Mouse (Mus musculus): ENCODE data around the gene Vstm2l. TPM values are rescaled to one million over a fixed set of nuclear protein-coding genes. Genes with fewer than 3 reads are reported as not detected.

The Vstm2l gene
- not detected in 2 replicates for polyA plus RNA-seq (2012; rRNA removed)

GRCm38 (mm10) chr2:157914105-157914764 is at the start of gene Vstm2l:
TSS of gene Vstm2l (plus strand) at chr2:157914653.
- no peaks in the 10 kb centered on the region for H3K4me1 ChIP-seq (ENCODE audit: control insufficient read depth, insufficient read depth, low read length)
- DNase-seq = no peak
- WGBS = 6% methylated on average over 61 of the region's 62 CpGs
- no peak within 1 kb of the TSS for H3K4me3 ChIP-seq (replicated peaks; ENCODE audit: extremely low read depth, low read depth, low read length)
- TF ChIP-seq CTCF (IDR thresholded peaks at IDR 0.05; ENCODE audit: insufficient read depth, low read length) (no peak), POLR2A (IDR thresholded peaks at IDR 0.05; ENCODE audit: borderline replicate concordance, extremely low read depth, low read depth, low read length) (no peak)

GRCm38 (mm10) chr2:157867126-157867525 is 47.3 kb upstream of the Vstm2l start:
- TF ChIP-seq CTCF (IDR thresholded peaks at IDR 0.05; ENCODE audit: insufficient read depth, low read length) (no peak), POLR2A (IDR thresholded peaks at IDR 0.05; ENCODE audit: borderline replicate concordance, extremely low read depth, low read depth, low read length) (no peak)
- H3K4me3 ChIP-seq (replicated peaks; ENCODE audit: extremely low read depth, low read depth, low read length) = no peak overlapping the region
- H3K4me1 ChIP-seq (ENCODE audit: control insufficient read depth, insufficient read depth, low read length) = no peaks in the 10 kb centered on the region
- DNase-seq = no peak
- 88% methylated on average over 3 of the region's 3 CpGs for WGBS

GRCm38 (mm10) chr2:157870247-157870646 is 44.2 kb upstream of the Vstm2l start:
- Histone ChIP-seq H3K4me1 (ENCODE audit: control insufficient read depth, insufficient read depth, low read length) (no peaks in the 10 kb centered on the region), H3K4me3 (replicated peaks; ENCODE audit: extremely low read depth, low read depth, low read length) (no peak overlapping the region)
- TF ChIP-seq CTCF (IDR thresholded peaks at IDR 0.05; ENCODE audit: insufficient read depth, low read length) (no peak), POLR2A (IDR thresholded peaks at IDR 0.05; ENCODE audit: borderline replicate concordance, extremely low read depth, low read depth, low read length) (no peak)
- DNase-seq = no peak
- 75% methylated on average over 6 of the region's 6 CpGs for WGBS

GRCm38 (mm10) chr2:157873223-157873622 is 41.2 kb upstream of the Vstm2l start:
- WGBS = 48% methylated on average over 6 of the region's 6 CpGs
- TF ChIP-seq CTCF (IDR thresholded peaks at IDR 0.05; ENCODE audit: insufficient read depth, low read length) (no peak), POLR2A (IDR thresholded peaks at IDR 0.05; ENCODE audit: borderline replicate concordance, extremely low read depth, low read depth, low read length) (no peak)
- no peaks in the 10 kb centered on the region for H3K4me1 ChIP-seq (ENCODE audit: control insufficient read depth, insufficient read depth, low read length)
- no peak overlapping the region for H3K4me3 ChIP-seq (replicated peaks; ENCODE audit: extremely low read depth, low read depth, low read length)
- DNase-seq = no peak

GRCm38 (mm10) chr2:157873691-157874090 is 40.8 kb upstream of the Vstm2l start:
- no peak for TF ChIP-seq POLR2A (IDR thresholded peaks at IDR 0.05; ENCODE audit: borderline replicate concordance, extremely low read depth, low read depth, low read length)
- no peak for TF ChIP-seq CTCF (IDR thresholded peaks at IDR 0.05; ENCODE audit: insufficient read depth, low read length)
- 55% methylated on average over 1 of the region's 1 CpGs for WGBS
- H3K4me3 ChIP-seq (replicated peaks; ENCODE audit: extremely low read depth, low read depth, low read length) = no peak overlapping the region
- DNase-seq = no peak
- H3K4me1 ChIP-seq (ENCODE audit: control insufficient read depth, insufficient read depth, low read length) = no peaks in the 10 kb centered on the region

GRCm38 (mm10) chr2:157875111-157875510 is 39.3 kb upstream of the Vstm2l start:
- WGBS = 82% methylated on average over 8 of the region's 8 CpGs
- no peak for DNase-seq

GRCm38 (mm10) chr2:157877394-157877793 is 37.1 kb upstream of the Vstm2l start:
- no peak for DNase-seq
- no peak overlapping the region for H3K4me3 ChIP-seq (replicated peaks; ENCODE audit: extremely low read depth, low read depth, low read length)
- no peaks in the 10 kb centered on the region for H3K4me1 ChIP-seq (ENCODE audit: control insufficient read depth, insufficient read depth, low read length)
- TF ChIP-seq POLR2A (IDR thresholded peaks at IDR 0.05; ENCODE audit: borderline replicate concordance, extremely low read depth, low read depth, low read length) (no peak), CTCF (IDR thresholded peaks at IDR 0.05; ENCODE audit: insufficient read depth, low read length) (no peak)
- WGBS = 89% methylated on average over 3 of the region's 3 CpGs

More at GRCm38 (mm10) chr2:157875111-157875510, 39.3 kb upstream of the Vstm2l start:
- Histone ChIP-seq H3K4me3 (replicated peaks; ENCODE audit: extremely low read depth, low read depth, low read length) (no peak overlapping the region), H3K4me1 (ENCODE audit: control insufficient read depth, insufficient read depth, low read length) (no peaks in the 10 kb centered on the region)
- no peak for TF ChIP-seq CTCF (IDR thresholded peaks at IDR 0.05; ENCODE audit: insufficient read depth, low read length)
- no peak for TF ChIP-seq POLR2A (IDR thresholded peaks at IDR 0.05; ENCODE audit: borderline replicate concordance, extremely low read depth, low read depth, low read length)

GRCm38 (mm10) chr2:157877967-157878366 is 36.5 kb upstream of the Vstm2l start:
- DNase-seq = no peak
- Histone ChIP-seq H3K4me3 (replicated peaks; ENCODE audit: extremely low read depth, low read depth, low read length) (no peak overlapping the region), H3K4me1 (ENCODE audit: control insufficient read depth, insufficient read depth, low read length) (no peaks in the 10 kb centered on the region)
- WGBS = 57% methylated on average over 5 of the region's 5 CpGs
- no peak for TF ChIP-seq CTCF (IDR thresholded peaks at IDR 0.05; ENCODE audit: insufficient read depth, low read length)
- no peak for TF ChIP-seq POLR2A (IDR thresholded peaks at IDR 0.05; ENCODE audit: borderline replicate concordance, extremely low read depth, low read depth, low read length)

GRCm38 (mm10) chr2:157881939-157882338 is 32.5 kb upstream of the Vstm2l start:
- Histone ChIP-seq H3K4me3 (replicated peaks; ENCODE audit: extremely low read depth, low read depth, low read length) (no peak overlapping the region), H3K4me1 (ENCODE audit: control insufficient read depth, insufficient read depth, low read length) (no peaks in the 10 kb centered on the region)
- no peak for TF ChIP-seq POLR2A (IDR thresholded peaks at IDR 0.05; ENCODE audit: borderline replicate concordance, extremely low read depth, low read depth, low read length)
- TF ChIP-seq CTCF (IDR thresholded peaks at IDR 0.05; ENCODE audit: insufficient read depth, low read length) = no peak
- no peak for DNase-seq
- WGBS = 48% methylated on average over 11 of the region's 11 CpGs
